Mouse (Mus musculus) liver, adult 2 months (tissue): ENCODE results near the gene Zpr1.

Experiments used
- CTCF ChIP-seq: fragments of 200-500 bp; IDR thresholded peaks from 2 replicates; pipeline ENCODE4 v1.5.1; 2011; ENCODE audit warnings: low read depth, low read length, control low read depth
- POLR2A ChIP-seq: fragments of 200-500 bp; IDR thresholded peaks from 2 replicates; pipeline ENCODE4 v1.6.1; 2011; ENCODE audit warnings: low read length, control low read depth; ENCODE audit not compliant: insufficient read depth; ENCODE audit errors: extremely low read depth

- TF ChIP-seq CTCF: no peak
- TF ChIP-seq POLR2A: no peak
Measured at GRCm38 (mm10) chr9:46261131-46261530, 11.7 kb upstream of the Zpr1 start.
